Mouse (Mus musculus) activated CD4-positive, CD25-positive, alpha-beta regulatory T cell, adult 9 weeks (primary cell): ENCODE data around the gene Gjb5. TPM values are rescaled to one million over a fixed set of nuclear protein-coding genes. Genes with fewer than 3 reads are reported as not detected.

Experiments
- polyA plus RNA-seq: library from polyadenylated mRNA; unstranded; fragments of 100-300 nt; shearing (Covaris generic); gene quantifications from one replicate; pipeline ENCODE4 v1.2.1, GENCODE M21; 2017

The Gjb5 gene
- not detected for polyA plus RNA-seq

GRCm38 (mm10) chr4:127358018-127358417 is at the start of gene Gjb5:
TSS of gene Gjb5 (minus strand) at chr4:127358181.

GRCm38 (mm10) chr4:127353951-127354438 is 4.0 kb downstream of the Gjb5 start, which contains the start of gene Gjb4:
TSS of gene Gjb4 (minus strand) at chr4:127354081.

GRCm38 (mm10) chr4:127330181-127331100 is 27.5 kb downstream of the Gjb5 start, which contains the start of gene Gjb3:
TSS of gene Gjb3 (minus strand) at chr4:127330844.

GRCm38 (mm10) chr4:127313861-127314260 is 44.1 kb downstream of the Gjb5 start, which contains the start of gene Gja4:
TSS of gene Gja4 (minus strand) at chr4:127314039.

Other genes with a start within 250 kb of the Gjb5 start
- 27.6 TPM for gene Tmem35b, start 234.5 kb downstream of the Gjb5 start, polyA plus RNA-seq
- gene Dlgap3, start 189.0 kb downstream of the Gjb5 start, polyA plus RNA-seq: not detected
- gene Smim12, start 114.4 kb downstream of the Gjb5 start, polyA plus RNA-seq: 52.7 TPM
- gene Gja4, start 44.1 kb downstream of the Gjb5 start, polyA plus RNA-seq: not detected
- not detected for gene Gjb3, start 27.3 kb downstream of the Gjb5 start, polyA plus RNA-seq
- gene Gjb4, start 4.1 kb downstream of the Gjb5 start, polyA plus RNA-seq: not detected